8 mouse cellular contexts compared by ENCODE assay signal in the genomic region with DNA sequence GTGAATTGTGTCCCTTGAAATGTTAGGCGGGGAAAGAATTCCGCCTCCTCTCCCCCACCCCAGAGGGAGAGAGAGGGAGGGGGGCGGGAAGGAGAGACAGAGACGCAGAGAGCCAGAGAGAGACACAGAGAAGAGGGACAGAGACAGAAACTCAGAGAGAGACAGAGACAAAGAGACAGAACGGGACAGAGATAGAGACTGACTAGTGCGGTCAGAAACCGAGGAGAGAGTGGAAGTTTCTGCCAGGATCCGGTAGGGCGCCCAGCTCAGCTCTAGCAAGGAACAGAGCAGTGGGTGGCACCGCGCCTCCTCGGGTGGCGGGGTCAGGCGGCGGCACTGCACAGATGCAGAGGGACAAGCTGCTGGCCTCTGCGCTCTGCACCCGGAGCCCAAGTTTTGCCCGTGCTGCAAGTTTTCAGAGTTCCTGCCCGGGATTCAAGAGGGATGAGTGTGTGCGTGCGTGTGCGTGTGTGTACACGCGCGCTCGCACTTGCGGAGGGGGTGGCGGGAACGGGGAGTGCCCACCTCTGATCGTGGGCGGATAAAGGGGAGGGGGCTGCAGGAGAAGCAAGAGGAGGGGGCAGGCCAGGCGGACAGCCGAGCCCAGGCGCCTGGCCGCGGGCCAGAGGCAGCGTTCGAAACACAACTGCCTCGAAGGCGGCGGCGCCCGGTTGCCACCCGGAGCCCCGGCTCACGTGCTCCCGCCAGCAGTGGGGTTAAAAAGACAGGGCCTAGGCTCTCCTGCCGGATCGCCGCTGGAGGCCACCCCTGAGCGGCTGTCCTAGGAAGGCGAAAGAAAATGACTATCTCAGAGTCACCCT. TPM values are rescaled to one million over a fixed set of nuclear protein-coding genes. Genes with fewer than 3 reads are reported as not detected.
DNase-seq lines count a peak whose midpoint lies in the region; ATAC-seq lines count a peak whose summit lies in the region.

No protein-coding gene starts in this region.

- ATAC-seq in common myeloid progenitor, adult 5-6 weeks (replicated peaks; ENCODE audit: low read depth, poor library complexity, severe bottlenecking) = peak; percentile 50
- ATAC-seq in heart, embryonic 16.5 days (replicated peaks; ENCODE audit: extremely low read depth, insufficient read depth, low FRiP score) = peak; percentile 66
- ATAC-seq in midbrain, embryonic 11.5 days (ENCODE audit: low FRiP score) = peak; percentile 72
- no peak for ATAC-seq in frontal cortex, adult (ENCODE audit: low TSS enrichment)

- H3K9me3 ChIP-seq in heart, embryonic 16.5 days (replicated peaks; ENCODE audit: control insufficient read depth, low read length) = no peaks in the 10 kb centered on the region
- no peaks in the 10 kb centered on the region for H3K9me3 ChIP-seq in midbrain, embryonic 11.5 days (ENCODE audit: control insufficient read depth, low read length)

- H3K9ac ChIP-seq in heart, embryonic 16.5 days (ENCODE audit: low read length) = peak overlapping the region; percentile 79
- peak overlapping the region; percentile 91 for H3K9ac ChIP-seq in midbrain, embryonic 11.5 days (ENCODE audit: low read length)

- H3K36me3 ChIP-seq in heart, embryonic 16.5 days (ENCODE audit: control insufficient read depth, insufficient read depth) = no peaks in the 10 kb centered on the region
- H3K36me3 ChIP-seq in midbrain, embryonic 11.5 days (ENCODE audit: control insufficient read depth, insufficient read depth, low read length) = no peaks in the 10 kb centered on the region

- peak overlapping the region; percentile 69 for H3K4me3 ChIP-seq in heart, embryonic 16.5 days (ENCODE audit: low read length)
- H3K4me3 ChIP-seq in midbrain, embryonic 11.5 days (ENCODE audit: low read depth, low read length) = peak overlapping the region; percentile 74

- H3K27ac ChIP-seq in heart, embryonic 16.5 days (ENCODE audit: low read length) = peak overlapping the region; percentile 52
- H3K27ac ChIP-seq in midbrain, embryonic 11.5 days (ENCODE audit: low read depth, low read length) = peak overlapping the region; percentile 73

- peak; percentile 4 for DNase-seq in right cerebral cortex, postnatal 25 days
- DNase-seq in right cerebral cortex, postnatal 36 days (ENCODE audit: low spot score in 2 of 2) = no peak
- DNase-seq in kidney, postnatal 4 days = peak; percentile 72 to 85
- peak; percentile 95 for DNase-seq in midbrain, embryonic 11.5 days (ENCODE audit: low spot score, missing footprints)
- peak; percentile 54 for DNase-seq in yolk sac, embryonic 10.5 days (ENCODE audit: low spot score)

- peak overlapping the region; percentile 100 for H3K4me2 ChIP-seq in heart, embryonic 16.5 days (ENCODE audit: low read depth, low read length)
- H3K4me2 ChIP-seq in midbrain, embryonic 11.5 days = peak overlapping the region; percentile 97

- no peaks in the 10 kb centered on the region for H3K27me3 ChIP-seq in heart, embryonic 16.5 days (ENCODE audit: control insufficient read depth, insufficient read depth, low read length)
- no peaks in the 10 kb centered on the region for H3K27me3 ChIP-seq in midbrain, embryonic 11.5 days (ENCODE audit: control insufficient read depth, insufficient read depth, low read length)

- WGBS in heart, embryonic 16.5 days = under 1% methylated on average over 50 of the region's 52 CpGs
- under 1% methylated on average over 48 of the region's 52 CpGs for WGBS in midbrain, embryonic 11.5 days

- H3K4me1 ChIP-seq in heart, embryonic 16.5 days (ENCODE audit: control insufficient read depth, insufficient read depth, low read length) = peaks cover 4% of the 10 kb centered on the region; the same call in 1 of the 2 replicates
- H3K4me1 ChIP-seq in midbrain, embryonic 11.5 days (ENCODE audit: control insufficient read depth, insufficient read depth, low read length) = peaks cover 14% of the 10 kb centered on the region; the same call in 1 of the 2 replicates

RNA-seq across cellular contexts. Expression of a gene that starts 0.5 kb away (rescaled TPM):
- 6.1 and 7.0 TPM in 2 replicates for total RNA-seq in common myeloid progenitor, adult 5-6 weeks (2017)
- 1.8 and 2.2 TPM in 2 replicates for polyA plus RNA-seq in heart, embryonic 16.5 days (2015; fragmentation: Nextera tagmentation; extraction: Ambion mirVana)
- 22.9 and 23.2 TPM in 2 replicates for polyA plus RNA-seq in midbrain, embryonic 11.5 days (2014; fragmentation: Nextera tagmentation; extraction: Ambion mirVana)

Comparison
In these comparisons a context has a peak if more than half of its experiments do, and no peak if none do; other contexts are left out.
1. DNase-seq: peak in right cerebral cortex, postnatal 25 days (single experiment), kidney, postnatal 4 days (2 of 2), midbrain, embryonic 11.5 days (single experiment) and yolk sac, embryonic 10.5 days (single experiment); none in right cerebral cortex, postnatal 36 days (0 of 2).